Mouse (Mus musculus) bone marrow, adult 2 months (tissue): Measurements from ENCODE around the gene Pdgfa.

Source experiments
- CTCF ChIP-seq: fragments of 200-500 bp; IDR thresholded peaks from 2 replicates; pipeline ENCODE4 v1.5.1; 2011; ENCODE audit warnings: low read length, control low read depth; ENCODE audit not compliant: control insufficient read depth, insufficient read depth
- POLR2A ChIP-seq: fragments of 200-500 bp; IDR thresholded peaks from 2 replicates; pipeline ENCODE4 v1.6.1; 2011; ENCODE audit warnings: low read depth, mild to moderate bottlenecking, control low read depth, low read length, borderline replicate concordance; ENCODE audit not compliant: control insufficient read depth

- TF ChIP-seq POLR2A (no peak), CTCF (no peak)
Observed at GRCm38 (mm10) chr5:139034746-139035145, 37.6 kb upstream of the Pdgfa start.
